Mouse (Mus musculus) urinary bladder, postnatal 4 days (tissue): ENCODE measurements around the gene Prkcz.

Experiments
- DNase-seq, 2 experiments: peaks; one replicate each; pipeline ENCODE4 v3.0.0; 2021 to 2022; ENCODE audit warnings: low spot score in 2 of 2

Gene Prkcz

DNA sequence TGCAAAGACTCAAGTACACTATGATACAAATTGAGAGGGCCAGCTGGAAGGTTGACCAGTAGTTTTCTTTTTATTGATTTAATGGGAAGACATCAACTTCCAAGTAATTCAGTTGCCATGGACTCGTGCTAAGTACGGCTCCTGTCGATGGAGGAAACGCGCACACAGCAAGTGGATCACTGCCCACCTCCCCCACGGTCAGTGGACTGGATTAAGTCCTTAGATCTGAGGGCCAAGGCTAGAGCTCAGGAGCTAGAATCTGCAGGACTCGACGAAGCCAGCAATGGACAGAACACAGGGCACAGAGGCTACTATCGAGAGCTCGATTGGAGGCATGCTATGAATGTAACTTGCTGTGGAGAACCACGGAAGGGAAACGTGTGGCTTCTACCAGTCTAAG is 52.5 kb downstream of the Prkcz start:
- no peak for DNase-seq

DNA sequence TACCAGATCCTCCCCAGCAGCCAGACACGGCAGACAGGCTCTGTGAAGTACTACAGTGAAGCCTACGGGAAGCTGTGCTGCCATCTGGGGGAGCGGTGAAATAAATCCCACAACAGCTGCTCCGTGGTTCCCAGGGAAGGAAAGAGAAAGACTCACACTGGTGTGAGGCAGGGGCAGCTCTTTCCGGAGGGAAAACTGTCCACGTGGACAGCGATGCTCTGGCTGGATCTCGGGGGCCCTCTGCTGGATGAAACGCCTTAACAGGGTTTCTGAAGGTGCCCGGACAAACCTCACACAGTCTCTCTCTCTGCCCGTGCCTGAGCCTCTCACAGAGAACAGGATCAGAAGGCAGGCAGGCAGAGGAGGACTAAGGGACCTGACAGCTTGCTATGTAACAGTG is 53.1 kb downstream of the Prkcz start:
- DNase-seq, result peak; percentile 78 to 91

DNA sequence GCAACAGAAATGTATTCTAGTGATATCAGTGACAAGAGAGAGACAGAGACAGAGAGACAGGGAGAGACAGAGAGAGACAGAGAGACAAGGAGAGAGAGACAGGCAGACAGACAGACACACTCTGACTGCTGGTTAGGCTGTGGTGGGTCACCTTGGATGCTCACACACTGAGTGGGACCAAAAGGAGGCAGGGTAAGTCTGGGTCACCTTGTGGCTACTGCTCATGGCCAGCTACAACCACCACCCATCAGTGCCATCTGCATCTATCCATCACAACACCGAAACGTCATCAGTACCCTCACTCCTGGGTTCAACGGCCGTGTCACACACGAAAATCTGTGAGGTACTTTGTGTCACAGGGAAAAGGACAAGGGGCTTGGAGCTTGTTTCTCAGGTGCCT is 53.6 kb downstream of the Prkcz start:
- DNase-seq, result no peak

DNA sequence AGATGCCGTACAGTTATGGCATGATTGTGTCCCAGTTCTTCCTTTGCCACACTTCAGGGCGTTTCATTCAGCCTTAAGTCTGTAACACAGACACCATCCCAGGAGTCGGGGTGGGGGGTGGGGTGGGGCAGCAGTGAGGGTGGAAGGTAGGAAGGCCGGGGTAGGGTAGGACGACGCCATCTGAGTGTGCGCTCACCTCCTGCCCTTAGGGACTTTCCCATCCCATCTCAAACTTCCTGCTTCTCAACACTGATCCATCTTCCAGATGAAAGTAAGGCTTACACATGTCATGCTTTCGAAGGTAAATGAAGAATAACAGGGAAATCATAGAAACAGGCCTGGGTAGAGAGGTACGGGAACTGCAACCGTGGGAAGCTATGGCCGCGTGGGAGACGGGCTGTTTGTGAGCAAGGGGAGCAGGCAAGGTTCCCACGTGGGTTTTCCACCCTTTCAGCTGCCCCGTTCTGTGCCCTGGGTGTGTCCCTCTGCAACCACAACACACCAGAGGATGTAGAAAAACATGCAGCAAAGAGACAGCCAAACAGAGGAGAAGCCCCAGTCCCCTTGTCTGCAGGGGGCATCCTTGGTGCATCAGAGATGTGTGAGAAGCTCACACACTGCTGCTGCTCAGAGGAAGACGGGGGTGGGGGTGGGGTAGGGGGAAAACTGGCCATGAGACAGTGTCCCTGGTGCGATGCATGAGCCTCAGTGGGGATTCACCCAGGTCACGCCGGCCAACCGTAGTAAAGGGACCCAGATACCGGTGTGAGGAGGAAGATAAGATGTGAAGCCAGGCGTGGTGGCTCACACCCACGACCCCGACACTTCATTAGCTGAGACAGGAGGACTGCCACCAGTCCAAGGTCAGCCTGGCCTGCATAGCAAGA is 54.6 kb downstream of the Prkcz start:
- no peak for DNase-seq

DNA sequence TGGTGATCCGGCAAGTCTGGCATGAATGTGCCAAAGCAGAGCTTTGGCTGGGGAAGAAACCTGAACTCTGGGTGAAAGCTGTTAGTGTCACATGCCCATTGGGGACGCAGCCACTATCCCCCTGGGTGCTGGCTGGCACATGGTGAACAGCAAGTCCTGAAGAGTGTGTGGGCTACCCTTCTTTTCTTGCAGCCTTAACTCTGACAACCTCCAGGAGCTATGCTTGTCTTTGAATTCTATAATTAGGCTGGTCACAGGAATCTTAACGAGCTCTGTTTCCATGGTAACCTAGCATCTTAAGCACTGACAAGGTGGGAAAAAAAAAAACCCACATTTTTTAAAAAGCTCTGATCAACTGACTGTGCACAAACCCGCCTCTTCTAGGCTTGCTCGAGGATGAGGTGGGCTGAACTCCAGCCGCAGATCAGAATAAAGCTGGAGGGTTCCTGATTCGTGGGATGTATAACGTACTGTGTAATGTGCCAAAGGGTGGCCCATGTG is 55.6 kb downstream of the Prkcz start:
- DNase-seq, result no peak

DNA sequence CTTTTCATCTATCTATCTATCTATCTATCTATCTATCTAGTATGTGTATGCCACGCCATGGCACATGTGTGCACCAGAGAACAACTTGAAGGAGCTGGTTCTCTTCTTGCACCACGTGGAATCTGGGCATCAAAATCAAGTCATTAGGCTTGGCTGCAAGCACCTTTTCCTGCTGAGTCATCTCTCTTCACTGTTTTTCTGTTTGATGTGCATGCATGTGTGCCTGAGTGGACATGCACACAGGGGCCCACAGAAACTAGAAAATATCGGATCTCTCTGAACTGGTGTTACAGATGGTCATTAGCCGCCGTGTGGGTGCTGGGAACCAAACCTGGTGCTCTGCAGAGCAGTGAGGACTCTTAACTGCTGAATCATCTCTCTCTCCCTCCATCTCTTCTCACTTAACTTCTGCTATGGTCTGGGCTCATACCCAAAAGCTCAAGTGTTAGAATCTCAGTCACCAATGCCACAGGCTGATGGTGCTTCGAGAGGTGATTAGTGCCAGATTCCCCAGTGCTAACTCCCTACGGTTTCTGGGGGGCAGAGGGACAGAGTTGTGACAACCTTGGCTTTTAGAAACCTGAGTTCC is 56.6 kb downstream of the Prkcz start:
- no peak for DNase-seq

DNA sequence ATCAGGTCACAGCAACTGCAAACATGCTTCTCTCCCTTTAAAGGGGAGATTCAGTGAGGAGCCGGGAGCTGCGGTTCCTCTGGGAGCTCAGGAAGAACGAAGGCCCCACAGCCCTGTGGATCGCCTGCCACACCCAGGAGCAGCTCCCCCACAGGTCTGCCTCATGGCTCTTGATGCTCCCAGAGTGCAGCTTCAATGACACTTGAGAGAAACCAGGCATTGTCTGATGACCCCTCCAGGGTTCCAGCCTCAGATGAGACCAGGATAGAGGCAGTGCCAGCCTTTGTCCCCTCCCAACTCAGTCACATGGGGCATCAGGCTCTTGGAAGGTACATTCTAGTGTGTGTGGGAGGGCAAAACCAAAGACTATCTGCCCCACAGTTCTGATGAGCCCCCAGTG is 59.2 kb downstream of the Prkcz start:
- DNase-seq, result no peak

DNA sequence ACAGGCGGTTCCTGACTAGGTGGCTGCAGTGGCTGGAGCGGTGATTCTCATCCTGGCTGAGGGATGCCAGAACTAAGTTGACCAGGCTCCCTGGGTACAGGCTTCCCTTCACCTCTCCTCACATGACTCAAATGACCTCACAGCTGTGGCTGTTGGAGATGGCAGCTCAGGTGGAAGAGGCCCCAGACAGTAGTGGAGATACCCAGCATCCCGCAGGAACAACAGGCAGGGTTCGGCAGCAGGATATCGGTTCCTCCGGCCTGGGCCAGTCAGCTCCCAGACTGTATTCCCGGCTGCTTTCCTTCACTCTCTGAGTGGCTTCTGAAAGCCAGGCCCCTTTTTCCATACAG is 60.1 kb downstream of the Prkcz start:
- DNase-seq, result no peak

DNA sequence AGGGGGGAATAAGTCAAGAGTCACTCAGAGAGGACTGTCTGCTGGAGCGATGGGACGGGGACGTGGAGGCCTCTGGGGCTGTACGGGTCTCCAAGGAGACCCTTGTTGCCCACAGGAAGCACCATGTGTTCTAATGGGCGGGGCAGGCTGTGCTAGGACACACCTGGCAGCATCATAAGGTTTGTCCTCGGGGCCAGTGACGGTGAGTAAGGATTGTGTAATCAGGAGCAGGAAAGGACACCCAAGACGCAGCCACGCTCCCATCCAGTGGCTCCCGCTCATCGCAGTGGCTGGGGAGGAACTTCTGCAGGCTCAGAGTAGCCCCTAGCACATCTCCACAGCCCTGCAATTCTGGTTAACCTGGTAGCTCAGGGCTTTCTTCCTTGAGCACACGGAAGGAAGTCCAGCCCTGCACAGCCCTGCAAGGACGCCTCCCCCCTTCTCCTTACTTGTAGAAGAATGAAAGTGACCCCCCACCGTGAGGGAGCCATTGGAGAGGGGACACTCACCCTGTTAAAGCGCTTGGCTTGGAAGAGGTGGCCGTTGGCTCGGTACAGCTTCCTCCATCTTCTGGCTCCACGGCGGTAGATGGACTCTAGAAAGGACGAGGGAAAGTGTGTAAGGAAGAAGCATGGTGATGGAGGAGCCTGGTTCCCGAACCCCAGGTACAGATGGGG is 60.6 kb downstream of the Prkcz start:
- DNase-seq, result no peak

DNA sequence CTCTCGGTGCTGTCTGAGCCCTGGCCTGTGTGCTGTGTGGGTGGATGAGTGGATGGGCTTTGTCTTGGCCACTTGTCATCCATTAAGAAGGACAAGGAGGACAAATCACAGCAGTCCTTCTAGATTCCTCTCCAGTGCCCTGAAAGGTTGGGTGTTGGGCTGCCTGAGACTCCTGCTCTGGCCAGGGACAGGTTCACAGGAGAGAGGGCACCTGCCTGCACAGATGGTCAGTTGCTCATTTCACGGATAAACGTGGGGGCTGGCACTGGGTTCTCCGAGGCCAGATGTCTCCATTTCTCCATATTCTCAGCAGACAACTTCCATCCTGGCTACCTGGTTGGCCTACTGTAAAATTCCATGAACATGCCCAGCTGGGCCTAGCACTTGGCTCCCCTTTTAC is 62.3 kb downstream of the Prkcz start:
- no peak for DNase-seq

DNA sequence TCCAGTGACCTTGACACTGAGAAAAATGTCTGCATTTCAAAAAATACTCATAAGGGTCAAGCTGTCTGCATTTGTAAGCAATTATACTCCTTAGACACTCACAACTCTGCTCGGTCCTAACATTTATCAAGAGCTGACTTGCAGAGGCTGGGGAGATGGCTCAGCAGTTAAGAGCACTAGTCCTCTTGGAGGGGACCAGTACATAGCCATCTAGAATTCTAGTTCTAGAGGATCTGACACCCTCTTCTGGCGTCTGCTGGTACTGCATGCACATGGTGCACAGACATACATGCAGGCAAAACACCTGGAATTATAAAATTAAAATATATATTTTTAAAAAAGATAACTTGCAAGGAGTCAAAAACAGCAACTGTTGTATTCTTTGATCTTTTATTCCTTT is 64.1 kb downstream of the Prkcz start:
- DNase-seq, result no peak

DNA sequence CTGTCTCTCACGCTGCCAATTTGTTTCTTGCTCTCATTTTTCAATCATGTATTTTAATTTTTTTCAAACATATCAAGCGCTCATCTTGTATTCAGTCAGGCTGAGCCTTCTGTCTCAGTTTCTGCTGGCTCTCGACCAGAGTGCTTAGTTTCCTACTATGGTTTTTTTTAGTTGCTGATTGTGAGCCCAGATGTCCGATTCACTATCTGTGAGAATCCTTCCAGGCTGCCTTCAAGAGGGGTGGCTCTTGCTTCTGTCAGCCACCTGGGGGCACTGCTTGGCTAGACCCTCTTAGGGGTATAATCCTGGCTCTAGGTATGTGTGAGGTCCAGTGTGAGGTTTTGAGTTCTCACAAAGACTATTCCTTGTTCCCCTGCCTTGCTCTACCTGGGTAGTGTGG is 65.2 kb downstream of the Prkcz start:
- DNase-seq, result no peak

DNA sequence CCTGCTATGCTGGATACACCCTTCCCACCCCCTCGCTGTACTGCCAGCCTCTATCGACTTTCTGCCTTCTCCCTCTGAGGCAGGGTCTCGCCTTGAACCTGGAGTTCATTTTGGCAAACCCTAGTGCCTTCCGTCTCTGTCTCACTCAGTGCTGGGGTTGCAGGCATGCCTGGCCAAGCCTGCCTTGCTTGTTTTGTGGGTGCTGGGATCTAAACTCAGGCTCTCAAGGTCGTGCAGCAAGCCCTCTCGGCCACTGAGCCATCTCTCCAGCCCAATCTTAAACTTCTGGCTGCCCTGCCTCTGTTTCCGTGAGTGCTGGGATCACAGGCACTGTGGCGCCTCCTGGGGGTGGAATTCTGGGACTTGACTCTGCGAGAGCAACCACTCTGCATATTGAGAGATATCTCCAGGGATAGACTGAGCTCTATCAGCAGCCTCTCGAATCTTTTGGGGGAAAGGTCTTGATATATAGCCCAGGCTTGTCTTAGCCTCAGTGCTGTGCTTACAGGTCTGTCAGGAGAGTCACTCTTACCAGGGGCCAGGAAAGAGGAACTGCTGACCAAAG is 66.1 kb downstream of the Prkcz start:
- DNase-seq, result no peak

DNA sequence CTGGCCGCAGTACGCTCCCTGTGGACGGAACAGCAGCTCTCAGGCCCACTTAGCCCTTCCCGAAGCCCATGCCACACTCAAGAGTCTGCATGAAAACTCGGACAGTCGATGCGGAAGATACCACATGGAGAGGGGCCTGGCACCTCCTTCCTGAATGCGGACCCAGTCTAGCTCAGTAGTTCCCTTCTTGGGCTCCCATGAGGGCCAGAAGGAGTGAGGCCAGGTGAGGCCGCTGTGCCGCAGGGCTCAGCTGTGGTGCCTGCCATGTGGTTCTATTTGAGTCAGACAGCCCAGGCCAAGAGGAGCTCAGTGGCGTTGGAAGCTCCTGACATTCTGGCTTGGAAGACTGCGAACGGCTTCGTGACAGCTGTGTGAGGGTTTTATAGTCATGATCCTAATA is 66.8 kb downstream of the Prkcz start:
- no peak for DNase-seq

DNA sequence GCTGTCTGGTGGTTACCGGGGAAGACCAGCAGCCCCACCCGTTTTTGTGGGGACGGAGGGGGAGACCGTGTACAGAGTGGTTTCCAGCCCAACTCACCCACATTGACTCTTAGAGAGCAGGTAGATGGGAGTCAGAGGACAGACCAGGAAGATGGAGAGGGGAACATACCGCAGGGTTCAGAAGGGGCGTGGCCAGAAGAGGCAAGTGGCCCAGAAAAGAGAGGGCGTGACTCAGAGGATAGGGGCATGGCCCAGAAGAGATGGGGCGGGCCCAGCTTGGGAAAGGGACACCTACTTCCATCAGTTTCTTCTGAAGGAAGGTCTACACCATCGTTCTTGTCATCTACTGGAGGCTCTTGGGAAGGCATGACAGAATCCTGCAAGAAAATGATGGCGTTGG is 68.3 kb downstream of the Prkcz start:
- no peak for DNase-seq

DNA sequence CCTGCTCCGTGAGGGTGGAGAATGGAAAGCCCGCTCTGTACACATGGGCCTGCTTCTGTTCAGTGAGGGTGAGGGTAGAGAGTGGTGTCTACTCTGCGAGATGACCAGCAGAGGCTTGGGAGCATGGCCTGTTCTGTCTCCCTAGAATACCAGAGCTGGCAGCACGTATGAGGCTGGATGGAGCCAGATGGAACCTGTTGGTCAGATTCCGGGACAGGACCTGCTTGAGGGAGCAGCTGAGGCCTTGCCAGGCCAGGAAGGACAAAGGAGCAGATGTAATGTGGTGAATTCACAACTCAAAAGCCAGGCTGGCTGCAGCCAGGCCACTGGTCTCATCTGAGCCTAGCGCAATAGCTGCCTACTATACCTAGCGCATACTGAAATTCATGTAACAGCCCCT is 71.1 kb downstream of the Prkcz start:
- no peak for DNase-seq

DNA sequence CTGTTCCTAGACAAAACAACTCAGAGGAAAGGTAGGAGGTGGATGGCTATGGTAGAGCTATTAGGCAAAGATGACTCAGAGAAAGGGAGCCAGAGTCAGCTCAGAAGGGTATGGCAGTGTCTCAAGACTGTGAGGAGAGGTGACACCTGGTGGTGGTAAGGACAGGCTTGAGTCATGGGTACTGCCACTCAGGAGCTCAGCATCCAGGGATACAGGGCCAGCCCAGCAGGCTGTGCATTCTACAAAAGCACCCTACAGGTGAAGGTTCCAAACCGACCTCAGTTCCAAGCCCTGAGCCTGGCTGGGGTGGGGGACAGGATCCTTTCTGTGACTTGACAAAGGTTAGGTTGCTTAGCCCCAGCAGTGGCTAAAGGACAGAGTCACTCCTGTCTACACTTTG is 72.6 kb downstream of the Prkcz start:
- DNase-seq, result no peak

DNA sequence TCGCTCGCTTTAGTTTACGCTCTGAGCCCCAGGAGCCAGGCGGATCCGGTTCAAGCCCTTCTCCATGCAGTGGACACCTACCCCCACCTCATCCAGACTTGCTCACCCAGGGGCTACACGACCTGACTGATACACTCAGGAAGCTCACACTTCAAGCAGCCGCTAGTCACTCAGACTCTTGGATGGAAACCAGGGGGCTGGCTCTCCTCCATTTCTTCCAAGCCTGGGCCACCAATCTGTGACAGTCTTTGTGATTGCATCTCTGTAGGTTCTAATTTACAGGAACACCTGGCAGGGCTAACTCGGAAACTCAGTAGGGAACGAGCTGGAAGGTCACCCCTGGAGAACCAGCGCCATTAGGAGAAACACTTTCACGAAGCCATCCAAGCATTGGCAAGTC is 73.4 kb downstream of the Prkcz start:
- DNase-seq, result no peak

DNA sequence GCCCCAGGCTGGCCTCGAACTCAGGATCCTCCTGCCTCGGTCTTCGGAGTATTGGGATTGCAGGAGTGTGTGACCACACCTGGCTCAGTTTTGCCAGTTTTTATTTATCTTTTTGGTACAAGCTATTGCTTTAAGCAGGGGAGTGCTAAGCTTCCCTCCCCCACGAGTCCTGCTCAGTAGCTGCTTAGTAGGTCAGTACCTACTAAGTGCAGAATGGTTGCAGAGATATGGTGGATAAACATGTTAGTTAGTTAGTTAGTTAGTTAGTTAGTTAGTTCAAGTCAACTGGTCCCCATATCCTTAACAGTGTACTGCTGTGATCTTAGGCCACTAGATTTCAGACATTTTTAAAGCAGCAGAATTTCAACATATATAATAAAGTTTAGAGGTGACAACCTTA is 75.1 kb downstream of the Prkcz start:
- no peak for DNase-seq

DNA sequence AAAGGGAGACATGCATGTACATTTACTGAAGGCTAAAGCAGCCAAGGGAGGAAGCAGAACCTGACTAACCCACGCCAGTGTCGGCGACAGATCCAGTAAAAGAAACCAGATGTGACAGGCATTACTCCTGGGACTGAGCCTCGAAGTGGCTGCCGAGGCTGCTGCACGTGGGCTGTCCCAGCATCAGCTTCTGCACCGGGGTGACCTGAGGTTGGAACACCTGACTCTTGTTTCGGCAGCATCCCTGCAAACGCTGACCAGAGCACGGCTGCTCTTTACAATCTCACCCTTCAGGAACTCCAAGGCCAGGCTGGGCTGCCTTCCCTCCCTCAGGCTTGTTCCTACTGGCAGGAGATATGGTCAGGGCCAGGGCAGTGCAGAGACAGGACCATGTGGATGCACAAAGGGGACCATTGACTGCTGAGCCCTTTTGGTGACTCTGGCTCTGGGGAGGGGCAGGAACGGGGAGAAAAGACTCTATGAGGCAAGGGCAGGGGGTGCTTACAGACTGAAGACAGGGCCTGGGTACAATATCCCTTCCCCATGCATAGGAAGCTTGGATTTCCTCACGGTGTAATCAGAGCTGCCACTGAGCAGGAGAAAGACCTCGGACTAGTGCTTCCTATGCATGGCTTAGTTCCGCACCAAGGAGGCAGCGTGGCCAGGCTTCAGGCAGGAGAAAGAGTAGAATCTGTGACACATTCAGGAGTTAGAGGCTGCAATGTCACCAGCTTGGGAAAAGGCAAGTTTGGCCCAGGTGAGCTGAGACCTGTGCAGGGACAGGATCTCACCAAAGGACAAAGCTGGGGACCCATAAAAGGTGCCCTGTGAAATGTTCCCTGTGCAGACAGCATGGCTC is 76.4 kb downstream of the Prkcz start:
- no peak for DNase-seq

DNA sequence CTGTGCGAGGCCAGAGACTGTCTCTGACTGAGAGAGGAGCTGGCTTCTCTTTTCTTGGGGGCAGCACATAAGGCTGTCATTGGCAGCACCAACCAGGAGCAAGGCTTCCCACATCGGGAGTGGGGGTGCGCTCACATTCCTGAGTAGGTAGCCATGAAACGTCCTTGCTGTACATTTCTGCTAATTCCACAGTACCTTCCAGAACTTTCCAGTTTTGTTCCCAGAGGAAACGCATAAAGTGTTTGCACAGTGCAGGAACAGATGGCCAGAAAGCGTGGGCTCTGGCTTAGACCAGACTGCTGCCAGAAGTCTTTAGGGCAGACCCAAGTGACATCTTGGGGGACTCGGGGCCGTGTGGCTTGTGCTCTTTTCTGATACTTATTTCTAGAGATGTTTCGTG is 77.6 kb downstream of the Prkcz start:
- DNase-seq, result no peak
